Mouse (Mus musculus): ENCODE measurements around the gene Mgarp. TPM values are rescaled to one million over a fixed set of nuclear protein-coding genes. Genes with fewer than 3 reads are reported as not detected.
"Not testable (repeated sequence)": the region's sequence is repeated elsewhere in the genome, so short reads cannot be mapped to it uniquely, and the experiment has no call there.

The Mgarp gene
- polyA plus RNA-seq, 1 experiment from 2014 or later = 2.5 TPM

DNA sequence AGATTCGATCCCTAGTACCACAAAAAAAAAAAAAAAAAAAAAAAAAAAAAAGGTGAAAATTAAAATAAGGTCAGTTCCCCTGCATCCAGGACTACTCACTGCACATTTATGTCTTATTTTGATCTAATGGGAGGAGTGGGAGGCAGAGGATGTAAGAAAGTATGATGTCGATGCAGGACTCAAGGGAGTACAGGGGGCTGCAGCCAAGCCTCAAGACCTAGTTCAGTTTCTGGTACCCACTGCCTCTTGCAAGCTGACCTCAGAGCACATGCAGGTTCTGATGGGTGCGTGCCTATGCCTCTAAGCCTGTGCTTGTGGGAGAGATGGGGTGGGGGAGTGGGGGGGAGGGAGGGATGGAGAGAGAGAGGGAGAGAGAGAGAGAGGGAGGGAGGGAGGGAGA is 1.7 kb downstream of the Mgarp start:
- Histone ChIP-seq H3K4me3 (no peak overlapping the region), H3K27ac (no peak overlapping the region), H3K9me3 (no peaks in the 10 kb centered on the region), H3K4me1 (peaks cover 6% of the 10 kb centered on the region; the same call in 1 of the 2 replicates), H3K4me2 (no peak overlapping the region), H3K27me3 (peaks cover 24% of the 10 kb centered on the region), H3K36me3 (no peaks in the 10 kb centered on the region), H3K9ac (no peak overlapping the region)
- WGBS = 57% methylated on average over 3 of the region's 3 CpGs
- ATAC-seq (ENCODE audit: borderline replicate concordance, extremely low read depth, low FRiP score, low TSS enrichment) = no peak

DNA sequence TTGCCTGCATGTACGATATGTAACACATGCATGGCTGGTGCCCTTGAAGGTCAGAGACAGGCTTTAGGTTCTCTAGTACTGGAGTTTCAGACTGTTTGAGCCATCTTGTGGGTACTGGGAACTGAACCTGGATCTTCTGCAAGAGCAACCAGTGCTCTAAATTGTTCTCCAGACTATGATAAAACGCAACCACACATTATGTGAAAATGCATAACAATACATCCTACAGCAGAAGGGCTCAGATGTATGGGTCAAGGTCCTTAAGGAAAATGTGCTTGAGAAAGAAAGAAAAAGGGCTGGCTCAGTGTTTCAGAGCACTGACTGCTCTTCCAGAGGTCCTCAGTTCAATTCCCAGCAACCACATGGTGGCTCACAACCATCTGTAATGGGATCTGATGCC is 2.9 kb downstream of the Mgarp start:
- Histone ChIP-seq H3K27me3 (peaks cover 30% of the 10 kb centered on the region), H3K9me3 (no peaks in the 10 kb centered on the region), H3K27ac (no peak overlapping the region), H3K4me1 (peaks cover 8% of the 10 kb centered on the region), H3K9ac (no peak overlapping the region), H3K4me2 (no peak overlapping the region), H3K36me3 (no peaks in the 10 kb centered on the region), H3K4me3 (no peak overlapping the region)
- WGBS = 88% methylated on average over 2 of the region's 2 CpGs
- ATAC-seq (ENCODE audit: borderline replicate concordance, extremely low read depth, low FRiP score, low TSS enrichment) = no peak

DNA sequence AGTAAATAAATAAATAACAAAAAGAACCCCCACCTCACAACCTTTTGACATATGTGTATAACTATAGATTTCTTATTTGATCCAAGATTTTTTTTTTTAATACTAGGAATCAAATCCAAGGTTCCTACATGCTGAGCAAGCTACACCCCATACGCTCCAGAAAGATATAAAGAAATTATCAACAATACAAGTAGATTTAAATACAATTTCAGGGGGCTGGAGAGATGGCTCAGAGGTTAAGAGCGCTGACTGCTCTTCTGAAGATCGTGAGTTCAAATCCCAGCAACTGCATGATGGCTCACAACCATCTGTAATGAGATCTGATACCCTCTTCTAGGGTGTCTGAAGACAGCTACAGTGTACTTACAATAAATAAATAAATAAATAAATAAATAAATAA is 3.5 kb downstream of the Mgarp start:
- ATAC-seq (ENCODE audit: borderline replicate concordance, extremely low read depth, low FRiP score, low TSS enrichment) = not testable (repeated sequence)
- 92% methylated on average over 3 of the region's 3 CpGs for WGBS

DNA sequence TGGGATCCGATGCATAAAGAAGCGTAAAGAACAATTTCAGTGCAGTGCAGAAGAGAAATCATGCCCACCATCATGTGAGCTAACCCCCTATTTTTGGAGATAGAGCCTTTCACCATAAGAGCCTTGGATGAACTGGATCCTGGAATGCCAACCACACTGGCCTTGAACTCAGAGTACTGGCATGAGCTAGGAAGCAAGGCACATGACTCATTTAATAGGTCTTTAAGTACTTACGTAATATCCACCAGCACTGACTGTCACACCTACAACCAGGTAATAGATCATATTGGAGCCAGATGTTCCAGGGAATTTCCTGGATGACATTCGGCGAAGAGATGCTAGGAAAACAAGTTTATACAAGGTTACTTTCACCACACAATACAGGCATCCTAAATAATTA is 4.9 kb downstream of the Mgarp start:
- no peak overlapping the region for H3K4me3 ChIP-seq
- ATAC-seq (ENCODE audit: borderline replicate concordance, extremely low read depth, low FRiP score, low TSS enrichment) = no peak
- 89% methylated on average over 5 of the region's 5 CpGs for WGBS
- no peak overlapping the region for H3K4me2 ChIP-seq
- no peak overlapping the region for H3K27ac ChIP-seq
- H3K9me3 ChIP-seq = no peaks in the 10 kb centered on the region
- H3K4me1 ChIP-seq = peaks cover 7% of the 10 kb centered on the region
- H3K9ac ChIP-seq = no peak overlapping the region
- H3K36me3 ChIP-seq = no peaks in the 10 kb centered on the region
- H3K27me3 ChIP-seq = peaks cover 20% of the 10 kb centered on the region

More for the DNA sequence above, 3.5 kb downstream of the Mgarp start:
- not testable (repeated sequence) for H3K4me1 ChIP-seq, H3K4me2 ChIP-seq, H3K27ac ChIP-seq, H3K9ac ChIP-seq, H3K36me3 ChIP-seq, H3K9me3 ChIP-seq, H3K4me3 ChIP-seq
- peaks cover 30% of the 10 kb centered on the region for H3K27me3 ChIP-seq

DNA sequence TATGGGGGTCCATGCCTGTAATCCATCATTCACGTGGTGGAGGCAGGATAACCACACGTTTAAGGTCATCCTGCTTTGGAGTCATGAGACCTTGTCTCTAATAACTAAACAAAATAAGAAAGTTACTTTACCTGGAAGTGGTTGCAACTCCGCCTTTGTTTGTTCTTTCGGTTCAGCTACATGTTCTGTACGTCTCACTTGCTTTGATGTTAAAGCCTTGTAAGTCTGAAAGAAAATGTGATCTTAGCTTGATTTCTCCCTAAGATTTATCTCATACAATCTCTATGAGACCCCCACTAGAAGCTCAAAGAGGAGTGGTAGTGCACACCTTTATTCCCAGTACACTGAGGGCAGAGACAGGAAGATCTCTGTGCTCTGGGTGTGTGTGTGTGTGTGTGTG is 5.4 kb downstream of the Mgarp start:
- Histone ChIP-seq H3K27me3 (peaks cover 16% of the 10 kb centered on the region), H3K27ac (no peak overlapping the region), H3K4me2 (no peak overlapping the region), H3K4me1 (peaks cover 5% of the 10 kb centered on the region), H3K4me3 (no peak overlapping the region), H3K9ac (no peak overlapping the region), H3K9me3 (no peaks in the 10 kb centered on the region), H3K36me3 (no peaks in the 10 kb centered on the region)
- ATAC-seq (ENCODE audit: borderline replicate concordance, extremely low read depth, low FRiP score, low TSS enrichment) = no peak
- WGBS = 73% methylated on average over 5 of the region's 5 CpGs

DNA sequence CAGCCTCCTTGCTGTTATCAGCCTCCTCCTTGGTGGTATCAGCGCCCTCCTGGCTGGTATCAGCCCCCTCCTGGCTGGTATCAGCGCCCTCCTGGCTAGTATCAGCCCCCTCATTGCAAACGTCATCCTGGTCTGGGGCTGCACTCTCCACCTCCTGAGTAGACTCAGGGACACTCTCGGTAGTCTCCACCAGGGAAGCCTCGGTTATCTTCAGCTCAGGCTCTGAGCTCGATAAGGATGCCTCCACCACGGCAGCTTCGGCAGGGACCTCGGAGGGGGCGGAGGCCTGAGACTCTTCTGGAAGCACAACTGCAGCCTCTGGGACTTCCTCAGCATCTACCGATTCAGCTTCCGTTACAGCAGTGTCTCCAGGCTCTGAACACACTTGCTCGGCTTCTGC is 7.6 kb downstream of the Mgarp start:
- ATAC-seq (ENCODE audit: borderline replicate concordance, extremely low read depth, low FRiP score, low TSS enrichment) = no peak
- H3K9ac ChIP-seq = peak overlapping the region; percentile 22; the same call in 1 of the 2 replicates
- peaks cover 5% of the 10 kb centered on the region for H3K4me1 ChIP-seq
- peak overlapping the region; percentile 49 for H3K4me2 ChIP-seq
- H3K4me3 ChIP-seq = no peak overlapping the region
- H3K27me3 ChIP-seq = peaks cover 7% of the 10 kb centered on the region
- no peaks in the 10 kb centered on the region for H3K9me3 ChIP-seq
- H3K27ac ChIP-seq = no peak overlapping the region
- WGBS = 5% methylated on average over 13 of the region's 13 CpGs
- no peaks in the 10 kb centered on the region for H3K36me3 ChIP-seq

DNA sequence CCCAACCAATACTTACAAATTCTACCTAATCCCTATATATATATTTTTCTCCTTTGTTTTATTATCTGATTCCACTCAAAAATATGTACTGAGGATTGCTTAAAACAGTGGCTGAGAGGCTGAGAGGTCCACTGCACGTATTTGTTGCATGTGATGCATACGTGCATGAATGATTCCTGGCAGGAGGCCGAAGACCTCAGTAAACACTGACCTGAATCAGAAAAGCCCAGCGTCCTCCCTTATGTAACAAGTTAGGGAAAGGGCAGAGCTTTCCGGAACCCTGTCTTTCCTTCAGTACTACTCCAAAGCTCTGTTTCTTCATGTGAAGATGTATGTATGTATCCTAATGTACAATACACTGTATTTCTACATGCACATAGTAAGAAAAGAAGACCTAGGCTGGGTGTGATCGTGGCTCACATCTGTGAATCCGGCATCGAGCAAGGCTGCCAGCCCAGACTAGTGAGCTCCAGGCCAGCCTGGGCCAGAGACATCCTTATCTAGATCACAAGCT is 8.6 kb downstream of the Mgarp start:
- no peak overlapping the region for H3K27ac ChIP-seq
- peaks cover 7% of the 10 kb centered on the region for H3K27me3 ChIP-seq
- no peak overlapping the region for H3K4me3 ChIP-seq
- no peak overlapping the region for H3K4me2 ChIP-seq
- 58% methylated on average over 8 of the region's 8 CpGs for WGBS
- peaks cover 5% of the 10 kb centered on the region for H3K4me1 ChIP-seq
- H3K9me3 ChIP-seq = no peaks in the 10 kb centered on the region
- ATAC-seq (ENCODE audit: borderline replicate concordance, extremely low read depth, low FRiP score, low TSS enrichment) = no peak
- no peaks in the 10 kb centered on the region for H3K36me3 ChIP-seq
- H3K9ac ChIP-seq = no peak overlapping the region

DNA sequence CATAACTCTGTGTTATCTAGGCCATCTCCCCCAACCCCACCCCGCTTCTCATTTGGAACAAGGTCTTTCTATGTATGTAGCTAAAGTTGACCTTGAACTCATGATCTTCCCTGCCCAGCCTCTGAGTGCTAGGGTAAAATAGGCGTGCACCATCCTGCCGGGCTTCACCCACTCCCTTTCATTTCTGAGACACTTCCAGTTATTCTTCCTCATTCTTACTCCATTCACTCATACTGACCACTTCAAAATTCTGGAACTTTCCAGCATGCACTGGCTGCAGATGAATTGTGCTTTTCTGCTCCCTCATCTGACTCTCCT is 9.4 kb downstream of the Mgarp start:
- Histone ChIP-seq H3K4me2 (no peak overlapping the region), H3K4me3 (no peak overlapping the region), H3K36me3 (no peaks in the 10 kb centered on the region), H3K27ac (no peak overlapping the region), H3K4me1 (peaks cover 5% of the 10 kb centered on the region), H3K27me3 (peaks cover 7% of the 10 kb centered on the region), H3K9me3 (no peaks in the 10 kb centered on the region), H3K9ac (no peak overlapping the region)
- ATAC-seq (ENCODE audit: borderline replicate concordance, extremely low read depth, low FRiP score, low TSS enrichment) = no peak
- WGBS = 71% methylated on average over 3 of the region's 3 CpGs

DNA sequence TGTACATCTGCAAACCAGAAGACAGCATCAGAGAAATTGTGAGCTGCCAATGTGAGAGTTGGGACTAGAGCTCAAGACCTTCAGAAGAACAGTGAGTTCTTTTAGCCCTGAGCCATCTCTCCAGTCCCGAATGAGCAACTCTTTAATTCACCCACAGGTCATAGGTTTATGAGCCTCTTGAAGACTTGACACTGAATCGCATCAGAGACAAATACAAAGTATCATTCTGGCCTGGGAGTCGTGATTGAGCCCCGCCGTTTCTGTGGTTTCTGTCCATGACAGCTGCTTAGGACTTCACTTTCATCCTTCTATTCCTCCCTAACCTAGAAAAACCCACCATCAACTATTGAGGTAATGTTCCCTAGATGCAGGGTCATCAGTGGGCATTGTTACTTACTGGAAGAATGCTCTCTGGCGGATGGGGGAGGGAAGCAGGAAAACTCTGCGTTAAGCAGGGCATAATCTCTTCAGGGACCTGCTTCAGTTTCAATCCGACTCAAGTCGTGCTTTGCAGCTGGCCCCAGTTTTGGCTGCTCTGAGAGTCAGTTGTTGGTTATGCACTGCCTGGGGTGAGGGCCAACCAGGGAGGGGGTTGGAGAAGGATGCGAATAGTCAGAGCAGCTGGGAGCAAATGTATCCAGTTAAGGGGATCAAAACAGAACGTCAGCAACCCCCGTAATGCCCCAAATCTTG is 10.0 kb downstream of the Mgarp start:
- Histone ChIP-seq H3K9ac (no peak overlapping the region), H3K36me3 (no peaks in the 10 kb centered on the region), H3K4me3 (no peak overlapping the region), H3K27me3 (peaks cover 7% of the 10 kb centered on the region), H3K4me1 (peaks cover 5% of the 10 kb centered on the region), H3K9me3 (no peaks in the 10 kb centered on the region), H3K4me2 (no peak overlapping the region), H3K27ac (no peak overlapping the region)
- 49% methylated on average over 12 of the region's 12 CpGs for WGBS
- no peak for ATAC-seq (ENCODE audit: borderline replicate concordance, extremely low read depth, low FRiP score, low TSS enrichment)

DNA sequence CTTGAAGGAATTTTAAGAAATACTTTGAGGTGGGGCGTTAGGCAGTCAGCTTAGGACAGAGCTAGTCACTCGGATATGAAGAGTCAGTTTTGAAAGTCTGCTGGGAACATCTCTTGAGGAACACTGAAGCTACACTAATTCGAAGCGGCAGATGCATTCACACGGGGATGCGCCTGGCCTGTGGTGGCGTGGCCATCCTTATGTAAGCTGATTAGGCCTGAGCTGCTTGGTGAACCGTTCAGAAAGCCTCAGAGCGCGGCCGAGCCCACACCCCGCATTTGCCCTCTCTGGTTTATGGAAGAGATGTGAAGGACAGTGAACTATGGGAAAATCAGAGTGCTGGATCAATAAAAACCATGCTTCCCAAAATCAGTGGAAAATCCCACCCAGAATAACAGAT is 13.1 kb downstream of the Mgarp start:
- no peak overlapping the region for H3K27ac ChIP-seq
- H3K36me3 ChIP-seq = no peaks in the 10 kb centered on the region
- H3K27me3 ChIP-seq = no peaks in the 10 kb centered on the region
- ATAC-seq (ENCODE audit: borderline replicate concordance, extremely low read depth, low FRiP score, low TSS enrichment) = no peak
- no peak overlapping the region for H3K4me3 ChIP-seq
- 76% methylated on average over 12 of the region's 12 CpGs for WGBS
- no peaks in the 10 kb centered on the region for H3K9me3 ChIP-seq
- no peak overlapping the region for H3K9ac ChIP-seq
- 0 out of 2 replicates have a peak, but pooled peaks cover 8% of the 10 kb centered on the region for H3K4me1 ChIP-seq
- H3K4me2 ChIP-seq = no peak overlapping the region

DNA sequence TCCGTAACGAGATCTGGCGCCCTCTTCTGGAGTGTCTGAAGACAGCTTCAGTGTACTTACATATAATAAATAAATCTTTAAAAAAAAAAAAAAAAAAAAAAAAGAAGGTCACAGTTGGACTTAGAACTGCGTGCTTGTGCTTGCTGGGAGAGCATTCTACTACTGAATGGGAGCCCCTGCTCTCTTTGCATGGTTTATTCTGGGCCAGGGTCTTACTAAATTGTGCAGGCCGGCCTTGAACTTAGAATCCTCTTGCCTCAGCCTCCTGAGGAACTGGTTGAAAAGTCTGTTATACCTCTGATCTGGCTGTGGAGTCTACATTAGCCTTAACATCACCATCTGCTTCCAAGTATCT is 15.9 kb downstream of the Mgarp start:
- no peak; the same call in 1 of the 2 replicates for ATAC-seq (ENCODE audit: borderline replicate concordance, extremely low read depth, low FRiP score, low TSS enrichment)
- 0 out of 2 replicates have a peak, but pooled peaks cover 10% of the 10 kb centered on the region for H3K4me1 ChIP-seq
- WGBS = 60% methylated on average over 3 of the region's 5 CpGs

DNA sequence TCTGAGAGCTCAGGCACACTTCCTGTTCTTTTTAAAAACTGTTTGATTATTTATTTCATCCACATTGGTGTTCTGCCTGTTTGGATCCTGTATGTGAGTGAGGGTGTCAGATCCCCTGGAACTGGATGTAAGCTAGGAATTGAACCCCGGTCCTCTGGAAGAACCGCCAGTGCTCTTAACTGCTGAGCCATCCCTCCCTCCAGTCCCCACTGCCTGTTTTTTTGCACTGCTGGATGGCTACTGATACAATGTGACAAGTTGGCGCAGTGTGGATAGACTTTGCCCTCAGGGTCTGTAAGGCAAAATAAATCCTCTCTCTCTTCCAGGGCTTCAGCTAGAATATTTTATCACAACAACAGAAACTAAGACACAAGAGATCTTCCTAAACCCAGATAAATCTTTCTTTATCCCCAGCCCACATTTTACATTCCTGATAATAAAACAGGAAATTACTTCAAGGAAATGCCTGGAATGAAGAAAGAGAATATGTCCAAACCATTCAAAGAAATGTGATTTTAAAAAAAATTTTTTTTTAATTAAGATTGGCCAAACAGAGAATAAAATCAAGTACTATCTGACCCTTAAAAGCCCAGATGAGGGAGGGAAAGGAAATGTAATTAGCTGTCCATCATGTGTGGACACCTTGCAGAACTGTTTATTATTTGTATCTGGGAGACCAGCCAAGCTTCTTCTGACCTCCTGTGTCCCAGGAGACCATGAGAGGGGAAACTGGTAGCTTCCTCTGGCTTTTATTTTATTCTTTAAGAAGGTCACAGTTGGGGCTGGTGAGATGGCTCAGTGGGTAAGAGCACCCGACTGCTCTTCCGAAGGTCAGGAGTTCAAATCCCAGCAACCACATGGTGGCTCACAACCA is 16.5 kb downstream of the Mgarp start:
- no peak for ATAC-seq (ENCODE audit: borderline replicate concordance, extremely low read depth, low FRiP score, low TSS enrichment)
- peak overlapping the region; percentile 70 for H3K27ac ChIP-seq
- 61% methylated on average over 5 of the region's 5 CpGs for WGBS

More for the DNA sequence above, 15.9 kb downstream of the Mgarp start:
- no peaks in the 10 kb centered on the region for H3K9me3 ChIP-seq
- H3K27ac ChIP-seq = no peak overlapping the region
- no peaks in the 10 kb centered on the region for H3K36me3 ChIP-seq
- H3K4me3 ChIP-seq = no peak overlapping the region
- no peak overlapping the region for H3K4me2 ChIP-seq
- no peak overlapping the region for H3K9ac ChIP-seq
- no peaks in the 10 kb centered on the region for H3K27me3 ChIP-seq

More for the DNA sequence above, 16.5 kb downstream of the Mgarp start:
- 0 out of 2 replicates have a peak, but pooled peaks cover 10% of the 10 kb centered on the region for H3K4me1 ChIP-seq
- no peak overlapping the region for H3K4me3 ChIP-seq
- no peaks in the 10 kb centered on the region for H3K27me3 ChIP-seq
- no peak overlapping the region for H3K4me2 ChIP-seq
- no peaks in the 10 kb centered on the region for H3K36me3 ChIP-seq
- H3K9ac ChIP-seq = no peak overlapping the region
- H3K9me3 ChIP-seq = no peaks in the 10 kb centered on the region

All from lung, embryonic 15.5 days (tissue).